Mouse (Mus musculus): ENCODE results near the gene Tmco1.

- TF ChIP-seq CTCF (IDR thresholded peaks at IDR 0.05; ENCODE audit: extremely low read depth, insufficient read length, insufficient replicate concordance, low read depth, low read length), result no peak
- TF ChIP-seq POLR2A (IDR thresholded peaks at IDR 0.05; ENCODE audit: low read depth, low read length), result no peak
Measured at GRCm38 (mm10) chr1:167340111-167340787, 32.1 kb downstream of the Tmco1 start.
